Mouse (Mus musculus) heart, adult 9 months (tissue): ENCODE measurements at regions not wholly inside any gene's neighbourhood (a gene's known extent, or its start where the extent isn't known, plus 50 kb on each side); places are given as distances from the start of the nearest gene placed in this dataset.

Experiments used
- DNase-seq, 2 experiments: peaks; one replicate each; pipeline ENCODE4 v3.0.0; 2022; ENCODE audit warnings: low spot score in 2 of 2

- DNase-seq, result no peak
Measured at GRCm38 (mm10) chr8:125325736-125326135, 243.9 kb downstream of the Sipa1l2 start.

- no peak for DNase-seq
Measured at GRCm38 (mm10) chr8:125322561-125322960, 247.0 kb downstream of the Sipa1l2 start.

- DNase-seq, result peak; percentile 70 to 74
Measured at GRCm38 (mm10) chr8:125317584-125317991, 252.0 kb downstream of the Sipa1l2 start.

- DNase-seq, result no peak
Measured at GRCm38 (mm10) chr8:125315736-125316135, 253.9 kb downstream of the Sipa1l2 start.

- DNase-seq, result no peak
Measured at GRCm38 (mm10) chr8:125314996-125315395, 254.6 kb downstream of the Sipa1l2 start.

GRCm38 (mm10) chr8:125314221-125314984 is 255.2 kb downstream of the Sipa1l2 start:
- no peak for DNase-seq

- no peak for DNase-seq
Measured at GRCm38 (mm10) chr8:125311228-125312053, 257.4 kb downstream of the Disc1 start.
